Mouse (Mus musculus) urinary bladder, adult 18-20 months (tissue): ENCODE measurements around the gene Ccl25.

Experiments used
- DNase-seq, 2 experiments: peaks; one replicate each; pipeline ENCODE4 v3.0.0; 2022; ENCODE audit warnings: low spot score in 2 of 2, mixed read lengths in 2 of 2

Gene Ccl25

GRCm38 (mm10) chr8:4324983-4325750, at the start of gene Ccl25, which contains the start of gene Elavl1:
Ccl25 (plus strand) TSS chr8:4325210.
Elavl1 (minus strand) TSS chr8:4325413.
- DNase-seq: peak; percentile 94 to 97

- peak; percentile 90 to 92 for DNase-seq
Observed at GRCm38 (mm10) chr8:4275275-4276110, 49.5 kb upstream of the Ccl25 start, which contains the start of gene Timm44. Timm44 (minus strand) TSS chr8:4275913.

- no peak for DNase-seq
Observed at GRCm38 (mm10) chr8:4276111-4276465, 48.9 kb upstream of the Ccl25 start.

GRCm38 (mm10) chr8:4292738-4293137, 32.3 kb upstream of the Ccl25 start:
- DNase-seq: no peak

- DNase-seq: no peak
Observed at GRCm38 (mm10) chr8:4297822-4298221, 27.2 kb upstream of the Ccl25 start.

GRCm38 (mm10) chr8:4304124-4304547, 20.9 kb upstream of the Ccl25 start:
- DNase-seq: no peak

GRCm38 (mm10) chr8:4305838-4306237, 19.2 kb upstream of the Ccl25 start:
- no peak for DNase-seq

GRCm38 (mm10) chr8:4312104-4312503, 12.9 kb upstream of the Ccl25 start:
- DNase-seq: no peak

GRCm38 (mm10) chr8:4313254-4314124, 11.5 kb upstream of the Ccl25 start:
- DNase-seq: no peak

- no peak for DNase-seq
Observed at GRCm38 (mm10) chr8:4314852-4315251, 10.2 kb upstream of the Ccl25 start.

- no peak for DNase-seq
Observed at GRCm38 (mm10) chr8:4318124-4318523, 6.9 kb upstream of the Ccl25 start.

GRCm38 (mm10) chr8:4318796-4319572, 6.0 kb upstream of the Ccl25 start:
- no peak for DNase-seq

- DNase-seq: no peak
Observed at GRCm38 (mm10) chr8:4319573-4319872, 5.5 kb upstream of the Ccl25 start.

- no peak for DNase-seq
Observed at GRCm38 (mm10) chr8:4320404-4320803, 4.6 kb upstream of the Ccl25 start.

- DNase-seq: no peak
Observed at GRCm38 (mm10) chr8:4321031-4321430, 4.0 kb upstream of the Ccl25 start.

GRCm38 (mm10) chr8:4322470-4322869, 2.5 kb upstream of the Ccl25 start:
- peak; percentile 51 to 56 for DNase-seq

- no peak for DNase-seq
Observed at GRCm38 (mm10) chr8:4323917-4324316, 1.1 kb upstream of the Ccl25 start.

- DNase-seq: peak in 1 of 2 experiments; percentile 12
Observed at GRCm38 (mm10) chr8:4324525-4324924, 485 bp upstream of the Ccl25 start.

GRCm38 (mm10) chr8:4325751-4326036, 684 bp downstream of the Ccl25 start:
- DNase-seq: no peak

- no peak for DNase-seq
Observed at GRCm38 (mm10) chr8:4329000-4329399, 4.0 kb downstream of the Ccl25 start.

GRCm38 (mm10) chr8:4333966-4334365, 9.0 kb downstream of the Ccl25 start:
- DNase-seq: no peak
